Mouse (Mus musculus) erythroblast, embryonic 14.5 days (primary cell): ENCODE data around the gene Msl2.

Experiments used
- GATA1 ChIP-seq: IDR thresholded peaks from 2 replicates; pipeline ENCODE4 v1.6.1; 2012; ENCODE audit warnings: low read length, inconsistent platforms, mixed read lengths
- TAL1 ChIP-seq: IDR thresholded peaks from 3 replicates; pipeline ENCODE4 v1.6.1; 2012; ENCODE audit warnings: low read length, inconsistent platforms, mixed read lengths

DNA sequence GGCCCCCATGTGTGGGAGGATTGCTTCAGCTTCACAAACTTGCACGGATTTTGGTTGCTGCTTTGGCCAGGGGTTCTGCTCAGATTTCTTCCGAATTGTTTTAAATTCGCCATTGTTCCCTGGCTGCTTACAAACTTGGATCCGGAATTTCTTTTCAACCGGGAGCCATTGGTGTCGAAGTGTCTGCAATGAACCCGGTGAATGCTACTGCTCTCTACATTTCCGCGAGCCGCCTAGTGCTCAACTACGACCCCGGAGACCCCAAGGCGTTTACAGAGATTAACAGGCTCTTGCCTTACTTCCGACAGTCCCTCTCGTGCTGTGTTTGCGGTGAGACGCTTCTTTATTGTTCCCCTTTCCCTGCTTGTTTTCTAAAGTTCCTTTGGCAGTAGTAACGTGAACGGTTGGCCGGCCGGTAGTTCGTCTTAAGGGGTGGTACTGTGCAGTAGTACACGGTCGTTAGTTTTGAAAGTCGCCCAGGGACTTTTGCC, 1.2 kb downstream of the Msl2 start:
- TF ChIP-seq TAL1 (no peak), GATA1 (no peak)
